ENCODE assay signal across 8 mouse cellular contexts in genomic region chr1:85894231-85894747, GRCm38 (mm10). TPM values are rescaled to one million over a fixed set of nuclear protein-coding genes. Genes with fewer than 3 reads are reported as not detected.
DNase-seq lines count a peak whose midpoint lies in the region; ATAC-seq lines count a peak whose summit lies in the region.

Itm2c (plus strand) TSS chr1:85894281.

- peak within 1 kb of the TSS; percentile 87 for H3K4me2 ChIP-seq in lung, embryonic 16.5 days (ENCODE audit: low read depth, low read length)

- DNase-seq in MN1 (ENCODE audit: low spot score): peak; percentile 86
- DNase-seq in cerebellum, adult 9-11 months: peak; percentile 91
- peak; percentile 82 to 93 for DNase-seq in frontal cortex, adult 2 months (ENCODE audit: extremely low spot score in 1 of 2, low spot score in 1 of 2)
- peak; percentile 91 for DNase-seq in hindbrain, embryonic 10.5 days (ENCODE audit: low spot score)
- DNase-seq in layer of hippocampus, adult 9-10 months (ENCODE audit: low spot score): peak; percentile 68
- DNase-seq in ovary, adult 18-20 months (ENCODE audit: low spot score): peak; percentile 82
- DNase-seq in thymus, postnatal 14 days: peak; percentile 91

- H3K27ac ChIP-seq in hindbrain, embryonic 10.5 days: peak within 1 kb of the TSS; percentile 95
- H3K27ac ChIP-seq in lung, embryonic 16.5 days (ENCODE audit: low read length): peak within 1 kb of the TSS; percentile 85

- H3K36me3 ChIP-seq in hindbrain, embryonic 10.5 days: no peaks in the 10 kb centered on the region
- no peaks in the 10 kb centered on the region for H3K36me3 ChIP-seq in lung, embryonic 16.5 days (ENCODE audit: control insufficient read depth, insufficient read depth, low read length)

- H3K4me3 ChIP-seq in hindbrain, embryonic 10.5 days: peak within 1 kb of the TSS; percentile 88
- H3K4me3 ChIP-seq in lung, embryonic 16.5 days (ENCODE audit: low read length): peak within 1 kb of the TSS; percentile 81

- H3K4me1 ChIP-seq in hindbrain, embryonic 10.5 days (replicated peaks): peaks cover 49% of the 10 kb centered on the region
- H3K4me1 ChIP-seq in lung, embryonic 16.5 days (replicated peaks; ENCODE audit: control insufficient read depth, insufficient read depth, low read length): peaks cover 41% of the 10 kb centered on the region

- whole genome bisulfite sequencing in hindbrain, embryonic 10.5 days: 1% methylated on average over 35 of the region's 35 CpGs
- whole genome bisulfite sequencing in lung, embryonic 16.5 days: under 1% methylated on average over 35 of the region's 35 CpGs

- H3K9me3 ChIP-seq in hindbrain, embryonic 10.5 days: no peaks in the 10 kb centered on the region
- H3K9me3 ChIP-seq in lung, embryonic 16.5 days (ENCODE audit: control insufficient read depth, low read length): no peaks in the 10 kb centered on the region

- H3K9ac ChIP-seq in lung, embryonic 16.5 days (ENCODE audit: low read length): peak within 1 kb of the TSS; percentile 79

- ATAC-seq in lung, embryonic 16.5 days (ENCODE audit: low read depth): peak; percentile 87

- H3K27me3 ChIP-seq in hindbrain, embryonic 10.5 days (ENCODE audit: insufficient read depth, poor library complexity, severe bottlenecking): no peaks in the 10 kb centered on the region
- no peaks in the 10 kb centered on the region for H3K27me3 ChIP-seq in lung, embryonic 16.5 days (ENCODE audit: control insufficient read depth, insufficient read depth, low read depth, low read length)

RNA-seq across cellular contexts. Expression of gene Itm2c, which starts in this region (rescaled TPM):
- polyA plus RNA-seq in frontal cortex, adult 2 months (2012; rRNA removed): 765 and 862 TPM in 2 replicates
- 146 and 151 TPM in 2 replicates for polyA plus RNA-seq in hindbrain, embryonic 10.5 days (2016; fragmentation: Nextera tagmentation; extraction: Ambion mirVana)
- 210 and 215 TPM in 2 replicates for polyA plus RNA-seq in lung, embryonic 16.5 days (2015; fragmentation: Nextera tagmentation; extraction: Ambion mirVana)

Comparison
In these comparisons a context has a peak if more than half of its experiments do, and no peak if none do; other contexts are left out.
1. Peak in every context shown above with its lines: DNase-seq, ATAC-seq, H3K4me3 ChIP-seq and H3K27ac ChIP-seq.